Mouse (Mus musculus): ENCODE data around the gene Cyp2a5. TPM values are rescaled to one million over a fixed set of nuclear protein-coding genes. Genes with fewer than 3 reads are reported as not detected.
"Not testable (repeated sequence)": the region's sequence is repeated elsewhere in the genome, so short reads cannot be mapped to it uniquely, and the experiment has no call there.

Gene Cyp2a5
- total RNA-seq (2021) = not detected
- long read RNA-seq, experiment 1 = 0 reads
- long read RNA-seq, experiment 2 = 0 reads

GRCm38 (mm10) chr7:26835059-26835458 is at the start of gene Cyp2a5:
Cyp2a5 (plus strand) TSS chr7:26835305.
- intact Hi-C loops (cut with DNase I); DNase-seq (ENCODE audit: low spot score in 2 of 2): not testable (repeated sequence)

- intact Hi-C loops (cut with DNase I); DNase-seq (ENCODE audit: low spot score in 2 of 2): not testable (repeated sequence)
Observed at GRCm38 (mm10) chr7:26786013-26786412, 49.1 kb upstream of the Cyp2a5 start.

- intact Hi-C loops (cut with DNase I) = no loop called here
- no peak for DNase-seq (ENCODE audit: low spot score in 2 of 2)
Observed at GRCm38 (mm10) chr7:26789984-26790383, 45.1 kb upstream of the Cyp2a5 start.

GRCm38 (mm10) chr7:26800104-26800503 is 35.0 kb upstream of the Cyp2a5 start:
- intact Hi-C loops (cut with DNase I) = no loop called here
- no peak for DNase-seq (ENCODE audit: low spot score in 2 of 2)

GRCm38 (mm10) chr7:26800996-26801395 is 34.1 kb upstream of the Cyp2a5 start:
- no peak for DNase-seq (ENCODE audit: low spot score in 2 of 2)
- intact Hi-C loops (cut with DNase I) = no loop called here

- intact Hi-C loops (cut with DNase I) = no loop called here
- no peak for DNase-seq (ENCODE audit: low spot score in 2 of 2)
Observed at GRCm38 (mm10) chr7:26808592-26808991, 26.5 kb upstream of the Cyp2a5 start, which contains the start of gene Cyp2g1. Cyp2g1 (plus strand) TSS chr7:26808892.

GRCm38 (mm10) chr7:26831556-26832292 is 3.4 kb upstream of the Cyp2a5 start:
- intact Hi-C loops (cut with DNase I); DNase-seq (ENCODE audit: low spot score in 2 of 2): not testable (repeated sequence)

GRCm38 (mm10) chr7:26832668-26833067 is 2.4 kb upstream of the Cyp2a5 start:
- DNase-seq (ENCODE audit: low spot score in 2 of 2); intact Hi-C loops (cut with DNase I): not testable (repeated sequence)

GRCm38 (mm10) chr7:26843400-26843799 is 8.3 kb downstream of the Cyp2a5 start:
- intact Hi-C loops (cut with DNase I); DNase-seq (ENCODE audit: low spot score in 2 of 2): not testable (repeated sequence)

GRCm38 (mm10) chr7:26850063-26850462 is 15.0 kb downstream of the Cyp2a5 start:
- DNase-seq (ENCODE audit: low spot score in 2 of 2); intact Hi-C loops (cut with DNase I): not testable (repeated sequence)

- intact Hi-C loops (cut with DNase I); DNase-seq (ENCODE audit: low spot score in 2 of 2): not testable (repeated sequence)
Observed at GRCm38 (mm10) chr7:26878581-26878980, 43.5 kb downstream of the Cyp2a5 start.

GRCm38 (mm10) chr7:26880600-26880999 is 45.5 kb downstream of the Cyp2a5 start:
- DNase-seq (ENCODE audit: low spot score in 2 of 2); intact Hi-C loops (cut with DNase I): not testable (repeated sequence)

Other genes starting within 250 kb of the Cyp2a5 start
- not detected for gene Vmn1r185, start 216.8 kb upstream of the Cyp2a5 start, total RNA-seq (2021)
- gene Cyp2b23, start 148.9 kb upstream of the Cyp2a5 start, total RNA-seq (2021) = not detected
- not detected for gene Cyp2b19, start 78.2 kb upstream of the Cyp2a5 start, total RNA-seq (2021)
- gene Cyp2g1, start 26.4 kb upstream of the Cyp2a5 start, total RNA-seq (2021) = not detected
- not detected for gene Cyp2a22, start 104.1 kb downstream of the Cyp2a5 start, total RNA-seq (2021)
- not detected for gene Cyp2a12, start 193.8 kb downstream of the Cyp2a5 start, total RNA-seq (2021)